Mouse (Mus musculus) bone marrow macrophage, adult 2 months (primary cell): ENCODE data around the gene Fam219a. TPM values are rescaled to one million over a fixed set of nuclear protein-coding genes. Genes with fewer than 3 reads are reported as not detected.
A peak's percentile ranks its signal among the peaks of the same experiment; 100 is the strongest.

ENCODE experiments used
- H3K27ac ChIP-seq: 2 replicates; pipeline ENCODE4 v1.5.1; 2012; ENCODE audit warnings: low read depth, low read length; ENCODE audit not compliant: insufficient read depth
- H3K4me1 ChIP-seq: 2 replicates; pipeline ENCODE4 v1.6.1; 2012; ENCODE audit warnings: low read length; ENCODE audit not compliant: control insufficient read depth, insufficient read depth
- H3K4me3 ChIP-seq: 2 replicates; pipeline ENCODE4 v1.5.1; 2012; ENCODE audit warnings: mild to moderate bottlenecking, low read length, moderate library complexity; ENCODE audit not compliant: insufficient read depth
- CTCF ChIP-seq: IDR thresholded peaks from 2 replicates; pipeline ENCODE4 v1.5.1; 2012; ENCODE audit warnings: low read depth, mild to moderate bottlenecking, low read length, moderate library complexity
- POLR2A ChIP-seq: IDR thresholded peaks from 2 replicates; pipeline ENCODE4 v1.6.1; 2012; ENCODE audit warnings: mild to moderate bottlenecking, low read depth, low read length, borderline replicate concordance
- polyA plus RNA-seq: library from polyadenylated mRNA; stranded (reverse); fragments of >200 nt; gene quantifications from 2 replicates; pipeline ENCODE4 v1.2.4, GENCODE M21; 2012; ENCODE audit not compliant: missing spikeins, insufficient read depth, insufficient read length

Gene Fam219a
- polyA plus RNA-seq, 1 experiment, result 35.2 TPM

DNA sequence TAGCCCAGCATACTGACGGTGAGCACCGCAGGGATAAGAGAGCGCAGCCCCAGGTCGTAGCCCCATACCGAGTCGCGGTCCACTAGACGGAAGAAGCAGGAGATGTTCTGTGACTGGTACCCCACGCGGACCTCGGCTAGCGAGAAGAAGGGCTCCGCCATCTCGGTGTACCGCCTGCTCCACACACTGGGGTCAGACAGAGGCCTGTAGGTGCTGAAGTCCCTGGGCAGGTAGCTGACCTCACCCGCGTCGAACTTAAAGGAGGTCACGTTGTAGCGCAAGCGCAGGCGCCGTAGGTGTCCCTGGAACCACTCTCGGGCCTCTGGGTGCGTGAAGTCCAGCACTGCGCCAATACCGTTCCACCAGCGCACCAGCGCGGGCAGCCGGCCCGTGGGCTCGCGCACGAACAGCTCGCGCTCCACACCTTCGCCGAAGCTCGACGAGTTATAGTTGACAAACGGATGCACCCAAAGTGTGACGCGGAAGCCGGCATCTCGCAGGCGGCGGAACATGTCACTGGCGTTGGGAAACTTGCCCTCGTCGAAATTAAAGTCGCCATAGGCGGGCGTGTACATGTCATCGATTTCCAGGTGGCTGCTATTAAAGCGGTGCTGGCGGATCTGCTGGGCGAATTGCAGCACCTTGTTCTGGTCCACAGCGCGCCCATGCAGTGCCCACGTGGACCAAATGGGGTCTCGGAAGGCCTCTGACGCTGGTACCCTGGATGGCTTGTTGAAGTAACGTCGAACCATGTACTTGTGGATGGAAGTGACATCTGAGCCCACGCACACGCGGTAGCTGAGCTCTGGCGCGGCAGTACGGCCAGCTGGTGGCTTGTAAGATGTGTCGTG lies 71.1 kb downstream of the Fam219a start:
- Histone ChIP-seq H3K27ac (no peak overlapping the region), H3K4me3 (peak overlapping the region; percentile 28), H3K4me1 (peaks cover 11% of the 10 kb centered on the region)
- TF ChIP-seq POLR2A, result no peak
- TF ChIP-seq CTCF, result no peak

DNA sequence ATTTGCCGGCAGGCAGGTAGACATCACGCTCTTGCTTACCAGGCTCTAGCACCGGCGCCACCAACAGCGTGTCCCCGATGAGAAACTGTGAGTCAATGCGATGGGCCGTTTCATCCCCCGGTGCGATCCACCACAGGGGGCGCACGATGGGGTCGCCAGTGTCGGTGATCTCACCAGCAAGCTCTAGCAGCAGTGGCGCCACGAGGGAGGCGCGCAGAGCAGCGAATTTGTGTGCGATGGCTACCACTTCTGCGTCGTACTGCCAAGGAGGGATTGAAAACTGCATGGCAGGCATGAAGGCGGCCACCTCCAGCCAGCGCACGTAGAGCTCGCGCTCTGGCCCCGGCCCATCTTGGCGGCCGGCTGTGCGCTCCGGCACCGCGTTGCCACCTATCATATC lies 71.8 kb downstream of the Fam219a start:
- peaks cover 11% of the 10 kb centered on the region for H3K4me1 ChIP-seq
- H3K4me3 ChIP-seq, result peak overlapping the region; percentile 28
- H3K27ac ChIP-seq, result no peak overlapping the region
- TF ChIP-seq POLR2A (no peak), CTCF (no peak)

GRCm38 (mm10) chr4:41497046-41497445 lies 72.3 kb downstream of the Fam219a start:
- H3K4me1 ChIP-seq, result peaks cover 11% of the 10 kb centered on the region

DNA sequence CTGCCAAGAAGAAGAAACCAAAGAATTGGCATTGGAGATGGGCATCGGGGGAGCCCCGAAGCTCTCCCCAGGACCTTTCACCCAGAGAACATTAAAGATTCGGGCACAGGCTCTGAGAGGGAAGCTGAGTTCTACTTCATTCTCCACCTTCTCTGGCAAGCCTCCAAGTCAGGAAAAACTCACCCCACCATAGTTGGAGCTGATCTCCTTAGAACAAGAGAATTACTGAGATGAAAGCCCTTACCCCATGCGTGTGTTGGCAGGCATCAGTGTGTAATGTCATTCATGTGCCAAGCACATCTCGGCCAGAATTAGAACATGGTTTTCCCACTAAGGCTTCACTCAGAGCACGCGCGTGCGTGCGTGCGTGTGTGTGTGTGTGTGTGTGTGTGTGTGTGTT lies 73.5 kb downstream of the Fam219a start:
- no peak overlapping the region for H3K27ac ChIP-seq
- no peak for TF ChIP-seq CTCF
- no peak for TF ChIP-seq POLR2A
- H3K4me1 ChIP-seq, result peaks cover 11% of the 10 kb centered on the region
- H3K4me3 ChIP-seq, result no peak overlapping the region

More at GRCm38 (mm10) chr4:41497046-41497445, 72.3 kb downstream of the Fam219a start:
- Histone ChIP-seq H3K4me3 (no peak overlapping the region), H3K27ac (no peak overlapping the region)
- TF ChIP-seq POLR2A (no peak), CTCF (no peak)

GRCm38 (mm10) chr4:41495076-41495475 lies 74.3 kb downstream of the Fam219a start:
- H3K4me3 ChIP-seq, result no peak overlapping the region
- no peak overlapping the region for H3K27ac ChIP-seq
- TF ChIP-seq POLR2A, result no peak
- no peak for TF ChIP-seq CTCF
- H3K4me1 ChIP-seq, result peaks cover 11% of the 10 kb centered on the region

- no peak overlapping the region for H3K4me3 ChIP-seq
- H3K4me1 ChIP-seq, result peaks cover 11% of the 10 kb centered on the region
- TF ChIP-seq POLR2A, result no peak
- no peak overlapping the region for H3K27ac ChIP-seq
Observed at GRCm38 (mm10) chr4:41494378-41494777, 75.0 kb downstream of the Fam219a start.

GRCm38 (mm10) chr4:41493464-41494116 lies 75.7 kb downstream of the Fam219a start:
- peaks cover 11% of the 10 kb centered on the region for H3K4me1 ChIP-seq
- H3K27ac ChIP-seq, result no peak overlapping the region
- no peak overlapping the region for H3K4me3 ChIP-seq
- no peak for TF ChIP-seq POLR2A
- no peak for TF ChIP-seq CTCF

DNA sequence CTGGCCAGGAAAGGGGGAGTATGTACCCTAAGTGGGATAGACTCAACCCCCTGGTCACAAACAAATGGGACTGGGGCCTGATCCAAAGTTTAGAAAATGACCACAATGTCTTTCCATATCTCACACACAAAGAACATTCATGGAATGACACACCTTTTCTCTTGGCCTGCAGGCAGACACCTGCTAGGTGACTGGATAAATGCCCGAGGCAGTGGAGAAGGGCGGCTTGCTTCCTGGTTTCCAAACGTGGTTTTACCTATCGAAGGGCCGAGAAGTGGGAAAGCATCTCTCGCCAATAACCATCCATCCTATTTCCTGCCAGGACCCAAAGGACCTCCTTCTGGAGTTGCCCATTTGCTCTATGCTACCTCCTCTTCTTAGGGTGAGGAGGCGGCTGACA lies 76.4 kb downstream of the Fam219a start:
- H3K4me3 ChIP-seq, result no peak overlapping the region
- TF ChIP-seq CTCF, result no peak
- TF ChIP-seq POLR2A, result no peak
- peaks cover 8% of the 10 kb centered on the region; the same call in 1 of the 2 replicates for H3K4me1 ChIP-seq
- no peak overlapping the region for H3K27ac ChIP-seq

DNA sequence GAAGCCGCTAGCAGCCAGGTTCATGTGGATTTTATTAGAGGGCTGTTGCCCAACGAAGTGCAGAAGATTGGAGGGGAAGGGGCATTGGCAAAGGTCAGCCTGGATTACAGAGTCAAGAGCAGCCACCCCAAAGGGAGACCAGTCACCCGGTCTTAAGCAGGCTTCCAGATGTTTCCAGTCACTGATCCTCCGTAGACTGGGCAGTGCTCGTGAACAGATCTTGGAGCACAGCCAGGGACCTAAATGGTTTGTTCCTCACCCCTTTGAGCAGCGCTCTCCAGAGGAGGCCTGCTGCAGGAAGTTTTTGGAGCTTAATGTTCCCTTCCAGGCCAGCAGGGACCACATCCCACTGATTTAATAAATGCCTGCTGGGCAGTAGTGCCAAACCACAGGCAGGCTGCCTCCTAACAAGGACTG lies 87.7 kb downstream of the Fam219a start:
- H3K27ac ChIP-seq, result no peak overlapping the region
- H3K4me3 ChIP-seq, result no peak overlapping the region
- TF ChIP-seq CTCF, result no peak
- no peak for TF ChIP-seq POLR2A
- H3K4me1 ChIP-seq, result no peaks in the 10 kb centered on the region

DNA sequence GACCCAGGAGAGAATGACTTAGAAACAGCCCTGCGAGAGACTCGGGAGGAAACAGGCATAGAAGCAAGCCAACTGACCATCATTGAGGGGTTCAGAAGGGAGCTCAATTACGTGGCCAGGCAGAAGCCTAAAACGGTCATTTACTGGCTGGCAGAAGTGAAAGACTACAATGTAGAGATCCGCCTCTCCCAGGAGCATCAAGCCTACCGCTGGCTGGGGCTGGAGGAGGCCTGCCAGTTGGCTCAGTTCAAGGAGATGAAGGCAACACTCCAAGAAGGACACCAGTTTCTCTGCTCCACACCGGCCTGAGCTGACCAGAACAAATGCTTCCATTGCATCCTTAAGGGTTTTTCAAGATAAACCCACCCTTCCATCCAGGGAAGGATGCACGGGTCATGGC lies 89.1 kb downstream of the Fam219a start:
- no peak overlapping the region for H3K4me3 ChIP-seq
- H3K27ac ChIP-seq, result no peak overlapping the region
- H3K4me1 ChIP-seq, result no peaks in the 10 kb centered on the region
- TF ChIP-seq POLR2A (no peak), CTCF (no peak)
